Mouse (Mus musculus) lung, postnatal 0 days (tissue): ENCODE measurements around the gene 1700017B05Rik.

ENCODE experiments used
- CTCF ChIP-seq: IDR thresholded peaks from 2 replicates; pipeline ENCODE4 v1.5.1; 2016; ENCODE audit warnings: antibody characterized with exemption, mild to moderate bottlenecking
- EP300 ChIP-seq: IDR thresholded peaks from 2 replicates; pipeline ENCODE4 v1.6.1; 2016; ENCODE audit warnings: antibody characterized with exemption, mild to moderate bottlenecking, control low read depth

- no peak for TF ChIP-seq CTCF
- no peak for TF ChIP-seq EP300
These were observed 17.0 kb upstream of the 1700017B05Rik start for GRCm38 (mm10) chr9:57279441-57279840.
